In genomic region chr2:59670087-59671060, GRCm38 (mm10) we compare ENCODE assay signal across 8 mouse cellular contexts. TPM values are rescaled to one million over a fixed set of nuclear protein-coding genes. Genes with fewer than 3 reads are reported as not detected.
DNase-seq lines count a peak whose midpoint lies in the region.

No protein-coding gene starts in this region.

- intact Hi-C loops in gastrocnemius, postnatal 14 days (cut with DNase I; ENCODE audit: low total_unique reads) = no loop called here

- DNase-seq in cerebellum, adult 11-12 months = peak; percentile 37
- no peak for DNase-seq in cerebellum, postnatal 36 days
- DNase-seq in MN1 (ENCODE audit: low spot score) = peak; percentile 92
- peak; percentile 64 for DNase-seq in gastrocnemius, postnatal 14 days
- DNase-seq in kidney, adult 18-20 months = peak; percentile 74
- DNase-seq in lung, adult 18-20 months = peak; percentile 88 to 94
- peak; percentile 57 for DNase-seq in urinary bladder, postnatal 25 days (ENCODE audit: low spot score)
- DNase-seq in retina, postnatal 1 day = no peak

RNA-seq across cellular contexts. Expression of gene Tanc1, which starts 58.5 kb away (rescaled TPM):
- 10 to 100 TPM; 10.5 to 13.4 TPM for total RNA-seq in gastrocnemius, postnatal 14 days (2021)

Comparison
In these comparisons a context has a peak if more than half of its experiments do, and no peak if none do; other contexts are left out.
1. DNase-seq: peak in cerebellum, adult 11-12 months (single experiment), MN1 (single experiment), gastrocnemius, postnatal 14 days (single experiment), kidney, adult 18-20 months (single experiment), lung, adult 18-20 months (2 of 2) and urinary bladder, postnatal 25 days (single experiment); none in cerebellum, postnatal 36 days (0 of 2) and retina, postnatal 1 day (single experiment).